ENCODE assay signal across 29 mouse cellular contexts in the genomic region with DNA sequence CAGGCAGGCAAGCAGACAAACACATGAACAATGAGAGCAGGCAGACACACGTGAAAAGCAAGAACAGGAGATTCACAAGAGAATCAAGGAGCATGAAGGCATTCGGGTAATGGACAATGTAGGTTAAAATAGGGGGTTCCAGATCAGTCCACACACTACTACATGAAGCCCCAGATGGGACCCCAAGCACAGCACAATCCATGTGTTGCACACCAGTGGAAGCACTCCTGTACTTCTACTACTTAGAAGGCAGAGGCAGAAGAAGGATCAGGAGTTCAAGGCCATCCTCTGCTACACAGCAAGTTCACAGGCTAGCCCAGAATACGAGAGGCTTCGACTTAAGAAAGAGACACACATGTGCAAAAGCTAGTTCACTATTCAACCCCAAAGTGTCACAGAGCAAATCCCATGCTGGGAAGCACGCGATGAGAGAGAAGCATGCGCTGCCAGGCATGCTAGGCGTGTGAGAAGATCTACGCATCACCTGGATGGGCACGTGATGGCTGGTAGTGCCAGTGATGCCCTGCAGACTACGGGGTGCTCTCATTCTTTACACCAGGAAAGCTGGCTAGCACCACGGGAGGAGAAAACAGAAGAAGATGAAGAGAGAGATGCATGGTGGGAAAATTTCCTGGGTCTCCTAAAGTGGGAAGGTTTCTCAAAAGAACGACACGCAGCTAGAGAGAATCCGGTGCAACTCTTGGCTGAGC. TPM values are rescaled to one million over a fixed set of nuclear protein-coding genes. Genes with fewer than 3 reads are reported as not detected.
DNase-seq lines count a peak whose midpoint lies in the region; ATAC-seq and TF ChIP-seq lines count a peak whose summit lies in the region.
"Had no signal": no experiment of that assay in that cellular context is flagged by ENCODE, and none has a peak within 500 bp of the region (broad histone marks: within the 10 kb centered on the region; RNA-seq: fewer than 3 reads in every experiment).

No protein-coding gene starts in this region.

- H3K36me3 ChIP-seq in heart, embryonic 10.5 days, result no peaks in the 10 kb centered on the region
- no peaks in the 10 kb centered on the region for H3K36me3 ChIP-seq in liver, adult 2 months (ENCODE audit: control insufficient read depth, insufficient read depth, low read length)
- H3K36me3 ChIP-seq in liver, postnatal 0 days (replicated peaks; ENCODE audit: insufficient read depth, low read length), result no peaks in the 10 kb centered on the region
- H3K36me3 ChIP-seq: embryonic facial prominence, embryonic 12.5 days; embryonic facial prominence, embryonic 15.5 days; heart, embryonic 13.5 days; hindbrain, embryonic 12.5 days; hindbrain, embryonic 15.5 days had no signal

- no peaks in the 10 kb centered on the region for H3K27me3 ChIP-seq in heart, embryonic 10.5 days (ENCODE audit: insufficient read depth, poor library complexity, severe bottlenecking)
- H3K27me3 ChIP-seq in liver, adult 2 months (ENCODE audit: control insufficient read depth, insufficient read depth, low read length), result no peaks in the 10 kb centered on the region
- H3K27me3 ChIP-seq in liver, postnatal 0 days (ENCODE audit: insufficient read depth, low read length), result no peaks in the 10 kb centered on the region
- H3K27me3 ChIP-seq: embryonic facial prominence, embryonic 12.5 days; embryonic facial prominence, embryonic 15.5 days; heart, embryonic 13.5 days; hindbrain, embryonic 12.5 days; hindbrain, embryonic 15.5 days had no signal

- no peak for ATAC-seq in liver, postnatal 0 days
- ATAC-seq: forebrain, embryonic 14.5 days; forebrain, postnatal 0 days had no signal

- H3K4me3 ChIP-seq in heart, embryonic 10.5 days, result no peak overlapping the region
- no peak overlapping the region for H3K4me3 ChIP-seq in liver, adult 2 months (ENCODE audit: insufficient read depth, low read depth, low read length)
- H3K4me3 ChIP-seq in liver, postnatal 0 days (ENCODE audit: low read depth, low read length), result no peak overlapping the region
- H3K4me3 ChIP-seq: embryonic facial prominence, embryonic 12.5 days; embryonic facial prominence, embryonic 15.5 days; heart, embryonic 13.5 days; hindbrain, embryonic 12.5 days; hindbrain, embryonic 15.5 days had no signal

- no peaks in the 10 kb centered on the region for H3K79me2 ChIP-seq in liver, adult 2 months (ENCODE audit: control insufficient read depth, insufficient read depth, low read length)

- WGBS in heart, embryonic 10.5 days, result 78% methylated on average over 15 of the region's 15 CpGs
- 82% methylated on average over 15 of the region's 15 CpGs for WGBS in liver, adult 2 months
- WGBS in liver, postnatal 0 days (ENCODE audit: insufficient replicate concordance), result 76% methylated on average over 15 of the region's 15 CpGs

- peaks cover 76% of the 10 kb centered on the region for H3K9me3 ChIP-seq in heart, embryonic 10.5 days
- no peaks in the 10 kb centered on the region for H3K9me3 ChIP-seq in liver, postnatal 0 days (ENCODE audit: low read length)

- H3K9ac ChIP-seq in liver, adult 2 months (ENCODE audit: low read depth, low read length), result no peak overlapping the region
- no peak overlapping the region for H3K9ac ChIP-seq in liver, postnatal 0 days (replicated peaks)
- H3K9ac ChIP-seq: embryonic facial prominence, embryonic 12.5 days; embryonic facial prominence, embryonic 15.5 days; forebrain, postnatal 0 days; heart, embryonic 13.5 days; hindbrain, embryonic 12.5 days; hindbrain, embryonic 15.5 days had no signal

- H3K4me2 ChIP-seq in liver, postnatal 0 days (ENCODE audit: low read depth, low read length), result no peak overlapping the region
- H3K4me2 ChIP-seq: embryonic facial prominence, embryonic 12.5 days; embryonic facial prominence, embryonic 15.5 days; heart, embryonic 13.5 days; hindbrain, embryonic 12.5 days; hindbrain, embryonic 15.5 days had no signal

- no peak for TF ChIP-seq CTCF in liver, adult 2 months (IDR thresholded peaks at IDR 0.05; ENCODE audit: low read depth, low read length)
- TF ChIP-seq CTCF in liver, postnatal 0 days (IDR thresholded peaks at IDR 0.05; ENCODE audit: low read depth), result no peak

- no peaks in the 10 kb centered on the region for H3K4me1 ChIP-seq in heart, embryonic 10.5 days
- H3K4me1 ChIP-seq in liver, adult 2 months (ENCODE audit: control insufficient read depth, insufficient read depth, low read length), result peaks cover 33% of the 10 kb centered on the region
- H3K4me1 ChIP-seq in liver, postnatal 0 days (ENCODE audit: insufficient read depth), result peaks cover 14% of the 10 kb centered on the region
- H3K4me1 ChIP-seq: embryonic facial prominence, embryonic 12.5 days; embryonic facial prominence, embryonic 15.5 days; heart, embryonic 13.5 days; hindbrain, embryonic 12.5 days; hindbrain, embryonic 15.5 days had no signal

- no peak for TF ChIP-seq EP300 in liver, postnatal 0 days (IDR thresholded peaks at IDR 0.05; ENCODE audit: low read depth)

- H3K27ac ChIP-seq in heart, embryonic 10.5 days, result no peak overlapping the region
- peak overlapping the region; percentile 43 for H3K27ac ChIP-seq in liver, adult 2 months (replicated peaks; ENCODE audit: insufficient read depth, low read depth, low read length)
- H3K27ac ChIP-seq in liver, postnatal 0 days (ENCODE audit: low read depth), result no peak overlapping the region
- H3K27ac ChIP-seq: embryonic facial prominence, embryonic 12.5 days; embryonic facial prominence, embryonic 15.5 days; heart, embryonic 13.5 days; hindbrain, embryonic 12.5 days; hindbrain, embryonic 15.5 days had no signal

- TF ChIP-seq POLR2A in liver, adult 2 months (IDR thresholded peaks at IDR 0.05; ENCODE audit: extremely low read depth, insufficient read depth, low read length), result no peak

- DNase-seq in heart, embryonic 10.5 days (ENCODE audit: low spot score), result peak; percentile 88
- DNase-seq in heart, adult 8-10 months (ENCODE audit: low spot score), result no peak
- no peak for DNase-seq in liver, adult 2 months (ENCODE audit: extremely low read depth, low read depth, low spot score)
- no peak for DNase-seq in liver, postnatal 0 days
- DNase-seq in thymus, postnatal 14 days, result peak; percentile 19
- DNase-seq in thymus, postnatal 36 days, result no peak
- DNase-seq: adrenal gland, adult 2 months; adrenal gland, postnatal 14 days; cerebellum, adult 11 months; cerebellum, adult 2 months; cerebellum, adult 9-11 months; cerebellum, postnatal 25 days; forebrain, postnatal 0 days; gastrocnemius, postnatal 36 days had no signal

RNA-seq across cellular contexts. Expression of a gene that starts 8.8 kb away (rescaled TPM):
- 0.11 and 0.15 TPM in 2 replicates for polyA plus RNA-seq in heart, embryonic 10.5 days (2016; fragmentation: Nextera tagmentation; extraction: Ambion mirVana)
- total RNA-seq in heart, adult 8-10 months (2022), result not detected
- total RNA-seq in liver, adult 2 months (2014; rRNA removed), result under 0.01 TPM in 2 replicates
- polyA plus RNA-seq in liver, adult 2 months (2012; rRNA removed), result 0.01 and 0.02 TPM in 2 replicates
- polyA plus RNA-seq in liver, postnatal 0 days (2015; fragmentation: Nextera tagmentation; extraction: Ambion mirVana), result not detected in 2 replicates
- total RNA-seq: adrenal gland, adult 2 months; adrenal gland, postnatal 14 days; common myeloid progenitor, adult 5-6 weeks; gastrocnemius, adult 8-10 months; gastrocnemius, postnatal 36 days; granulocyte monocyte progenitor cell, adult 5-6 weeks; heart, postnatal 25 days; hematopoietic stem cell, adult 5-6 weeks; MEL had no signal
- polyA plus RNA-seq: adrenal gland, adult 2 months; CD4-positive, CD25-positive, alpha-beta regulatory T cell, adult 4 months; embryonic facial prominence, embryonic 12.5 days; forebrain, embryonic 11.5 days; forebrain, embryonic 14.5 days; heart, embryonic 16.5 days; hindbrain, embryonic 12.5 days had no signal

RNA-seq across cellular contexts. Expression of a gene that starts 8.9 kb away (rescaled TPM):
- 143 and 155 TPM in 2 replicates for polyA plus RNA-seq in heart, embryonic 10.5 days (2016; fragmentation: Nextera tagmentation; extraction: Ambion mirVana)
- total RNA-seq in heart, adult 8-10 months (2022), result 10 to 100 TPM; 10.6 to 14.2 (median 11.0) TPM
- total RNA-seq in liver, adult 2 months (2014; rRNA removed), result 78.7 and 90.1 TPM in 2 replicates
- 31.4 and 32.8 TPM in 2 replicates for polyA plus RNA-seq in liver, adult 2 months (2012; rRNA removed)
- polyA plus RNA-seq in liver, postnatal 0 days (2015; fragmentation: Nextera tagmentation; extraction: Ambion mirVana), result 31.4 and 37.0 TPM in 2 replicates

RNA-seq across cellular contexts. Expression of a gene that starts 59.5 kb away (rescaled TPM):
- polyA plus RNA-seq in heart, embryonic 10.5 days (2016; fragmentation: Nextera tagmentation; extraction: Ambion mirVana), result 0.58 and 0.82 TPM in 2 replicates
- under 1 TPM in 1 of 4 experiments, not detected in 3; 0.35 TPM for total RNA-seq in heart, adult 8-10 months (2022)
- total RNA-seq in liver, adult 2 months (2014; rRNA removed), result 0.27 and 1.0 TPM in 2 replicates
- polyA plus RNA-seq in liver, adult 2 months (2012; rRNA removed), result 0.77 and 0.82 TPM in 2 replicates
- polyA plus RNA-seq in liver, postnatal 0 days (2015; fragmentation: Nextera tagmentation; extraction: Ambion mirVana), result 0.61 and 0.66 TPM in 2 replicates
- total RNA-seq: forebrain, postnatal 0 days; gastrocnemius, adult 8-10 months; gastrocnemius, postnatal 36 days had no signal

Comparison
In these comparisons a context has a peak if more than half of its experiments do, and no peak if none do; other contexts are left out.
1. DNase-seq: peak in heart, embryonic 10.5 days (single experiment) and thymus, postnatal 14 days (single experiment); none in heart, adult 8-10 months (single experiment), liver, adult 2 months (single experiment), liver, postnatal 0 days (single experiment) and thymus, postnatal 36 days (0 of 2).